Mouse (Mus musculus) kidney, adult 2 months (tissue): ENCODE measurements around the gene Gm28729.

Experiments used
- CTCF ChIP-seq: fragments of 200-500 bp; conservative IDR thresholded peaks from 2 replicates; pipeline ENCODE4 v1.5.1; 2011; ENCODE audit warnings: low read depth, mild to moderate bottlenecking, control low read depth, low read length, moderate library complexity, mixed read lengths; ENCODE audit not compliant: insufficient read depth, insufficient read length
- POLR2A ChIP-seq: fragments of 200-500 bp; IDR thresholded peaks from one replicate; pipeline ENCODE4 v1.6.1; 2011; ENCODE audit warnings: low read depth, low read length, control low read depth

DNA sequence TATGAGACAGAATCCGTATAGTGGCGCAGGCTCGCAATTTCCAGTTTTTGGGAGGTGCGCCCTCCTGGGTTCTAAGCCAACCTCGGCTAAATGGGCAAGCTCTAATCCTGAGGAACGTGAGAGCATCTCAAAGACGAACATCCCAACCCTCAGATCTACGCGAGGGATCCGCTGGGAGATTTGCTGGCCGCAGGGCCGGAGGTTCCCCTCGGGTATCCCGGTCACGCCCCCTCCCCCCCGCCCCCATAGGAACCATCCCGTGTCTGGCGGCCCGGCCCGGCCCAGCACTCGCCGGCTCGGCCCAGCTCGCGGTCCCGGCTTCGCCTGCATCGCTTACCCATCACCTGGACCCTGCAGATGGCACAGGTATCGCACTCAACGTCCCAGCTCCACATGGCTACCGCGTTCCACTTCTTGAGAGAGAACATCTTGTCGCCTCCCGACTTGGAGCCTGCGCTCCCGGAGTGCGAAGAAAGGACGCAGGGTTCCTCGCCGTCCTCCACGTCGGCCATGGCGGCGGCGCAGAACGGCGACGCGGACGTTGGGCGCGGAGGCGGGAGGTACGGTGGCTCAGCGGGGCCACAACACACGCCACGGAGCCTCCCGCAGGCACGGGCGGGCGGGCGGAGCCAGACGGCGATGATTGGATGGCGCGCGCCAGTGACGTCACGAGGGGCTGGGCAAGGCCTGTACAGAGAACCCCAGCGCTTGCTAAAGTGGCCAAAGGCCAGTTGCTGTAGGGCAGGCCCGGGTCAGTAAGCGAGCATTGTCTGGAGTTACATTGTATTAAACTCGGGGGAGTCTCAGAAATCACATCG lies 46.8 kb downstream of the Gm28729 start, which contains the start of gene Rnf7:
- TF ChIP-seq CTCF (no peak), POLR2A (peak; percentile 25)
